Mouse (Mus musculus) cerebellum, adult 2 months (tissue): ENCODE data around the gene Gm10031. TPM values are rescaled to one million over a fixed set of nuclear protein-coding genes. Genes with fewer than 3 reads are reported as not detected.
"Not testable (repeated sequence)": the region's sequence is repeated elsewhere in the genome, so short reads cannot be mapped to it uniquely, and the experiment has no call there.

Source experiments
- DNase-seq, 2 experiments: peaks; one replicate each; pipeline ENCODE4 v3.0.0; 2021
- H3K27ac ChIP-seq: fragments of 200-500 bp; 2 replicates; pipeline ENCODE4 v1.5.1; 2012; ENCODE audit warnings: low read length, control low read depth, inconsistent platforms; ENCODE audit not compliant: insufficient read depth
- H3K27me3 ChIP-seq: fragments of 200-500 bp; 2 replicates; pipeline ENCODE4 v1.6.1; 2012; ENCODE audit warnings: inconsistent platforms, mild to moderate bottlenecking, low read length, moderate library complexity; ENCODE audit not compliant: control insufficient read depth, insufficient read depth
- H3K4me1 ChIP-seq: fragments of 200-500 bp; 2 replicates; pipeline ENCODE4 v1.6.1; 2011; ENCODE audit warnings: low read length; ENCODE audit not compliant: control insufficient read depth, insufficient read depth
- H3K4me3 ChIP-seq: fragments of 200-500 bp; replicated peaks from 2 replicates; pipeline ENCODE3; 2011; ENCODE audit warnings: mild to moderate bottlenecking, low read depth, low read length, control low read depth; ENCODE audit not compliant: insufficient read depth
- CTCF ChIP-seq: fragments of 200-500 bp; IDR thresholded peaks from 2 replicates; pipeline ENCODE4 v1.5.1; 2011; ENCODE audit warnings: low read depth, mild to moderate bottlenecking, control low read depth, low read length, moderate library complexity, borderline replicate concordance; ENCODE audit not compliant: insufficient read depth
- POLR2A ChIP-seq: fragments of 200-500 bp; IDR thresholded peaks from 2 replicates; pipeline ENCODE4 v1.6.1; 2011; ENCODE audit warnings: low read length, control low read depth, borderline replicate concordance; ENCODE audit not compliant: insufficient read depth
- WGBS: fragments of 180-500 bp; shearing (Covaris S2); methylation state at CpG from one replicate; pipeline ENCODE4 v1.1.7; 2018; 5-methylcytosine and 5-hydroxymethylcytosine counted together
- polyA plus RNA-seq: library from polyadenylated mRNA; depleted of rRNA; stranded (reverse); fragments of >200 nt; gene quantifications from 2 replicates; pipeline ENCODE4 v1.2.3, GENCODE M21; 2012; rRNA removed

Gm10031 gene
- 8.7 and 9.5 TPM in 2 replicates for polyA plus RNA-seq

DNA sequence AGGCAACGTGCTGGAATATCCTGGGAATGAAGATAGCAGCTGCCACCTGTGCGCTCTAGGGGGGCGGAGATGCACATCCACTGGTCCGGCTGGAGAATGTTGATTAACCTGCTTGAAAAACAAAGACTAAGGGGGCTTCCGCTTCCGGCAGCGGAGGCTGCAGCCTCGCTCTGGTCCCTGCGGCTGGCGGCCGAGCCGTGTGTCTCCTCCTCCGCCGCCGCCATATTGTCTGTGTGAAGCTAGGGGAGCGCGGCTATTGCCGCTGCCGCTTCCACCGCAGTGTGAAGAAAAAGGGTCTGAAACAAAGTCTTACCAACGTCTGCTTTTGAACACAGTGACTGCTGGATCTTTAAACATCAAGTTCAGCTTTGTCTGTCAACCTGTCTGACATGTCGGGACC is at the start of gene Gm10031:
Gene Gm10031 (plus strand): TSS at position 171 of the 400 bp plus-strand sequence.
- not testable (repeated sequence) for H3K4me1 ChIP-seq, H3K27ac ChIP-seq, DNase-seq, H3K27me3 ChIP-seq, H3K4me3 ChIP-seq
- whole genome bisulfite sequencing, result 90% methylated on average over 22 of the region's 22 CpGs

DNA sequence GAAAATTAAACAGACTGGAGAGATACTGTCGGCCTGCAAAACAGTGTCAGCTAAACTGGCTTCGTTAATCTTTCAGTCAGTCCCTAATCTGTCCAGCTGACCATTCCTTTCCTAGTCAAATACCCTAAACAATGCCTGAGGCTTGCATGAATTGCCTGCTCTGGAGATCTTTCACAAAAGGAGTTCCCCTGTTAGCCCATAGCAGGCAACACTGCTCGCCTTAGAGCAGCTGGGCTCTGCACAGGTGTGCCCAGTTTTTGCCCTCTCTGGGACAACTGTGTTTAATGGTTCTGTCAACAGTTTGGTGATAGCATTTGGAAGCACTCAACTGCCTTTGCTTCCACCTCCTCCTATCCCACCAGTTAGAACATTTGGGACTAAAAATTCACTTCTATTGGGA is 49.0 kb upstream of the Gm10031 start:
- TF ChIP-seq POLR2A (no peak), CTCF (no peak)
- DNase-seq, result no peak
- 76% methylated on average over 3 of the region's 3 CpGs for WGBS
- no peaks in the 10 kb centered on the region for H3K4me1 ChIP-seq
- H3K27me3 ChIP-seq, result no peaks in the 10 kb centered on the region
- H3K4me3 ChIP-seq, result no peak overlapping the region
- H3K27ac ChIP-seq, result no peak overlapping the region

DNA sequence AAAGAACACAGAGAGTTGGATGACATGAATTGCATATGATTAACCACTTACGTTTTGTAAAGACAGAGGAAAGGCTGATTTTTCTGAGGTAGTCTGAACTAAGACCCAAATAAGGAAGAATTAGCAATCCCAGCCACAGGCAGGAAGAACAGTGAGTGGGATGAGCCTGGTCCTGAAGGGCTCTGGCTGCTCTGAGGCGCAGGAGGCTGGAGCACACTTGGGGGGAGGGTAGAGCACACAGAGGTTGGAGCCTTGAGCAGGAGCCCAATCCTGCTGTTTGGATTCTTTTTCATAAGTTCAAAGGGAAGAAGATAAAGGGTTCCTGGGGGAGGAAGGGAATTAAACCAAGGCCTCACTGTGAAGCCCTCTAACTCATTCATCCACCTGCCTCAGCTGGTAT is 47.8 kb upstream of the Gm10031 start:
- Histone ChIP-seq H3K4me1 (no peaks in the 10 kb centered on the region), H3K27me3 (no peaks in the 10 kb centered on the region), H3K27ac (no peak overlapping the region), H3K4me3 (no peak overlapping the region)
- 72% methylated on average over 2 of the region's 2 CpGs for WGBS
- DNase-seq, result no peak
- TF ChIP-seq CTCF (no peak), POLR2A (no peak)

DNA sequence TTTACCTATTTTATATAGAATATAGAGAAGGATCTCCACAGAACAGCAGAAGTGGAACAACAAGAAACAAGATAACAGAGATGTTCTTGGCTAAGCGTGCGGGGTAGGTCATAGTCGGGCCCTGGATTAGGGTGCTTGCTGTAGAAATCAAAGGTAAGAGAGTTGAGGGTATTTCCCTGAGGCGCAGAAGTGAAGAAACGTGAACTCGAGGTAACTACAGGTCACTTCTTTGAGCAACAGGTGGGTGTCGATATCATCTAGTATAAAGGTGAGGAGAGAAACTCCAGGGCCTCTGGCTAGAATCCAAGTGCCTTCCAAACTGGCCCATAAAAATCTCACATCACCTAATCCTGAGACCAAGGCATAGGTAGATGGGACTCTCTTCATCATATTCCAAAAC is 47.3 kb upstream of the Gm10031 start:
- no peak for TF ChIP-seq POLR2A
- no peak for TF ChIP-seq CTCF
- Histone ChIP-seq H3K4me1 (no peaks in the 10 kb centered on the region), H3K27me3 (no peaks in the 10 kb centered on the region), H3K4me3 (no peak overlapping the region), H3K27ac (no peak overlapping the region)
- 50% methylated on average over 7 of the region's 7 CpGs for WGBS
- DNase-seq, result no peak

DNA sequence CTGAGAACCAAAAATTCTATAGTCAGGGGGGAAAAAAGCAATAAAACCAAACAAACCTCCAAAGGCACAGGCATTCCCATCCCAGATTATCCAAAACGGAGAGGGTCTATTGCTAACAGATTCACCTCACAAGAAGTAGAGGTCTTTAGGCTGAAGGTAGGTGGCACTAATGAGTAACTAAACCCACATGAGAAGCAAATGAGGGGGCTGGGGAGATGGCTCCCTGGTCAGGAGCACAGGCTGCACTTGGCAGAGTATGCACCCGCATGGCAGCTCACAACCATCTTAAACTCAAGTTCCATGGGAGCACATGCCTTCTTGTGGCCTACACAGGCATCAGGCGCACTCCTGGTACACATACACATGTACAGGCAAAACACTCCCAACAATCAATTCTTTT is 42.0 kb upstream of the Gm10031 start:
- 87% methylated on average over 3 of the region's 3 CpGs for WGBS
- no peak overlapping the region for H3K27ac ChIP-seq

DNA sequence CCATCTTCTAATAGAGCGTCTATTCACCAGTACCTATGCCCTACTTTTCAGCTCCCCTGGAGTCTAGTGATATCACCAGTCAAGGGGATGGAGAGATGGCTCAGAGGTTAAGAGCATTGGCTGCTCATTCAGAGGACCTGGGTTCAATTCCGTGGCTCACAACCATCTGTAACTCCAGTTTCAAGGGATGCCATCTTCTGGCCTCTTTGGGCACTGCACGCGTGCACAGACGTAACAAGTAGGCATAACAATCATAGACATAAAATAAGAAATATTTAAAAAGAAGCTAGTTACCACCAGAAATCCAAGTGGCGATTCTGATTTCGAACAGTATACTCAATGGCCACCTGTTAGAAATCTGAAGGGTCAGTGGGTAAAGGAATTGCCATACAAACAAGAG is 36.3 kb upstream of the Gm10031 start:
- Histone ChIP-seq H3K27me3 (no peaks in the 10 kb centered on the region), H3K4me3 (no peak overlapping the region), H3K27ac (no peak overlapping the region), H3K4me1 (no peaks in the 10 kb centered on the region)
- WGBS, result 97% methylated on average over 7 of the region's 7 CpGs
- TF ChIP-seq POLR2A (no peak), CTCF (no peak)
- DNase-seq, result no peak

More for the DNA sequence above, 42.0 kb upstream of the Gm10031 start:
- Histone ChIP-seq H3K4me1 (no peaks in the 10 kb centered on the region), H3K27me3 (no peaks in the 10 kb centered on the region), H3K4me3 (no peak overlapping the region)
- no peak for TF ChIP-seq CTCF
- TF ChIP-seq POLR2A, result no peak
- DNase-seq, result no peak

DNA sequence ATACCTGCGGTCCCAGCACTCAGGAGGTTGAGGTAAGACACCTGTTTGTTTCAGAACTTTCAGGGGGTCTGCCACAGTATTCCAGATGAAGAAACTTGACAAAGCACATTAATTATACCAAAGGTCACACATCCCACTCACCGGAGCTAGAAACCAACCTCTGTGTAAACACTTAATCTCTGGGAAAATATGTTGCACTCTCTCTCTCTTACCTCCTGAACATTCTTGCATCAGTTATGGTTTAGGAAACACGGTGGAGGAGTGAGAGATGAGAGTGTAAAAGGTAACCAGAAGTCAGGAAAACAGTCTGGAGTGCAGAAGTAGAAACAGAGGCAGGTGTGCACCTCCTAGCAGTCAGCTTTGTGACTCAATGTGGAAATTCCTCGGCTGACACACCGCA is 35.8 kb upstream of the Gm10031 start:
- TF ChIP-seq CTCF (no peak), POLR2A (no peak)
- H3K27ac ChIP-seq, result no peak overlapping the region
- no peaks in the 10 kb centered on the region for H3K27me3 ChIP-seq
- no peaks in the 10 kb centered on the region for H3K4me1 ChIP-seq
- no peak overlapping the region for H3K4me3 ChIP-seq
- 90% methylated on average over 5 of the region's 5 CpGs for WGBS
- DNase-seq, result no peak

DNA sequence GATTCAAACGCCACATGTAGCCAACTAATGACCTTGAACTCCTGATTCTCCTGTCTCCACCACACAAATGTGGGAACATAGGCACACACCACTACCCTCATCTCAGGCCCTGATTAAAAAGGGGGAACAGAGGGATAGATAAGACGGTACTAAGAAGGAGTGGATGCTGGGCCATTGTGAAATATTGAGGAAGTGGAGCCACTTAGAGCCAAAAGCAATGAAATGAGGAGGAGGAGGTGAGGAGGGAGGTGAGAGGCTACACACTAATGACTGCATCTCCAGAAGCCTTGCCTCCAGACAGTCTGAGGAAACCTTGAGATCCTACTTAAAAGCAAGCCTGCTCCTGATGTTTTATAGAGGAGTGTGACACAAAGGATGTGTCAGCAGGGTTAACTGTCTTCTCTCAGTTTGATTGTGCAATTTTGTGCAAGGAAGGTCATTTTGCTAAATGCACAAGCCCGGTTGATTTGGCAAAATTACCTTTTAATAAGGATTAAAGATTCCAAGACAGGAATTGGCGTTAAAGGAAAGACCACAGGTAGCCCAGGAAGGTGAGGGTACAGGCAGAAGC is 32.5 kb upstream of the Gm10031 start:
- Histone ChIP-seq H3K4me3 (no peak overlapping the region), H3K4me1 (no peaks in the 10 kb centered on the region), H3K27ac (no peak overlapping the region), H3K27me3 (no peaks in the 10 kb centered on the region)
- 78% methylated on average over 4 of the region's 4 CpGs for WGBS
- TF ChIP-seq CTCF (no peak), POLR2A (no peak)
- no peak for DNase-seq

DNA sequence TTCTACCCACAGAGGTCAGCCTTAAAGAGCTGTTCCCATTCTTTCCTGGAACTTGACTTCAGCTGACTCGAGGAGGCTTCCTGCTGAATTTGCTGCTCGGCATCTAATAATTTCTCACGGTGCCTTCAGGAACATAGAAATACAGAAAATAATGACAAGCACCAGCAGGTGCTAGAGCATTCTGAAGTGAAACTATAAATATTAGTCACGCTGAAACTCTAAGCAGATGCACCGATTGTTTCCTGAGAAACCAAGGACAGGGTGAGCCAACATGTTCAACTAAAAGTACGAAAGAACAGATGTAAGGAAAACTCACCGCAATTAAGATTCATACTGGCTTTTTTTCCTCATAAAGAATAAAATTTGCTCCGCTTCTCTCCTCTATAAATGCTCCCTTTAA is 28.8 kb upstream of the Gm10031 start:
- no peak overlapping the region for H3K27ac ChIP-seq
- no peak for DNase-seq

More for the DNA sequence above, 28.8 kb upstream of the Gm10031 start:
- WGBS, result 31% methylated on average over 8 of the region's 8 CpGs
- TF ChIP-seq POLR2A (no peak), CTCF (no peak)
- Histone ChIP-seq H3K4me3 (no peak overlapping the region), H3K27me3 (no peaks in the 10 kb centered on the region), H3K4me1 (no peaks in the 10 kb centered on the region)
